Mouse (Mus musculus): ENCODE data around the gene Ccdc6. TPM values are rescaled to one million over a fixed set of nuclear protein-coding genes. Genes with fewer than 3 reads are reported as not detected.

Gene Ccdc6
- polyA plus RNA-seq, 1 experiment from 2014 or later: 16.4 TPM

GRCm38 (mm10) chr10:70166427-70166826 lies 69.5 kb downstream of the Ccdc6 start:
- no peak for DNase-seq (ENCODE audit: low spot score)

GRCm38 (mm10) chr10:70167625-70168024 lies 70.7 kb downstream of the Ccdc6 start:
- peak; percentile 52 for DNase-seq (ENCODE audit: low spot score)

GRCm38 (mm10) chr10:70168396-70168795 lies 71.5 kb downstream of the Ccdc6 start:
- DNase-seq (ENCODE audit: low spot score): no peak

DNA sequence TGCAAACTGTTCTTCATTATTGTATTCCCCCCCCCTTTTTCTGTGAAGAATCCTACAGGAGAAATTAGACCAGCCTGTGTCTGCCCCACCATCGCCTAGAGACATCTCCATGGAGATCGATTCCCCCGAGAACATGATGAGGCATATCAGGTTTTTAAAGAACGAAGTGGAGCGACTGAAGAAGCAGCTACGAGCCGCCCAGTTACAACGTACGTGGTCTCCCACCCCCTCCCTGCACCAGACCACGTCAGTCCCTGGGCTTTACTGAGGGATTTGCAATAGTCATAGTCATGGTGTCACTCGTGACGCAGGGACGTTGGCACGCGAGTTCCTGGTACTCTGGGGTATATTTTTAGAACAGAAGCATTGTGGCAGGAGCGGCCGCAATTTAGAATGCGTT lies 72.1 kb downstream of the Ccdc6 start:
- no peak for DNase-seq (ENCODE audit: low spot score)

- DNase-seq (ENCODE audit: low spot score): peak; percentile 82
Observed at GRCm38 (mm10) chr10:70173314-70173713, 76.4 kb downstream of the Ccdc6 start.

DNA sequence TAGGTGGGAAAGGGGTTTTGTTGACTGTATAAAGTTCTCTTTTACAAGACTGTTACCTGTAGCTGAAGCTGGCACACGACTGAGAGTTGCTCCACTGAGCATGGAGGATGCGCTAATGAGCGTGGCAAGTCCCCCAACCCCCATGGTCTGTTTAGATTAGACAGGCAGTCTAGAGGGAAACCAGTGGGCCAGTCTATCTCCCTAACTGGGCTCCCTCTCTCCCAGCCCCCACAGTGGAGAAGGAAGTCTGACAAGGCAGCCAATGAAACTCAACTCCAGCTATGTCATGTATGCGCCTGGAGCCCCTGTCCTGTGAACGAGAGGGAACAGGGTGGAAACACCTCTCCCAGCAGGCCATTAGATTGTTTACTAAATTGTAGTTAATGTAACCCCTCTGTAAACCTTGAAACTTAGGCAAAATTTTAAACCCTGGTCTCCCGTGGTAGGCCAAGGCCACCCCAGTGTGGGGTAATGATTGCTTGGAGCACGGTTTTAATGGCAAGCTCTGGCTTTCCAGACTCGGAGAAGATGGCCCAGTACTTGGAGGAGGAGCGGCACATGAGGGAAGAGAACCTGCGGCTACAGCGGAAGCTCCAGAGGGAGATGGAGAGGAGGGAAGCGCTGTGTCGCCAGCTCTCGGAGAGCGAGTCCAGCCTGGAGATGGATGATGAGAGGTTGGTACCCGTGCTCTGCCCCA lies 77.7 kb downstream of the Ccdc6 start:
- DNase-seq (ENCODE audit: low spot score): no peak

- peak; percentile 65 for DNase-seq (ENCODE audit: low spot score)
Observed at GRCm38 (mm10) chr10:70180727-70181126, 83.8 kb downstream of the Ccdc6 start.

DNA sequence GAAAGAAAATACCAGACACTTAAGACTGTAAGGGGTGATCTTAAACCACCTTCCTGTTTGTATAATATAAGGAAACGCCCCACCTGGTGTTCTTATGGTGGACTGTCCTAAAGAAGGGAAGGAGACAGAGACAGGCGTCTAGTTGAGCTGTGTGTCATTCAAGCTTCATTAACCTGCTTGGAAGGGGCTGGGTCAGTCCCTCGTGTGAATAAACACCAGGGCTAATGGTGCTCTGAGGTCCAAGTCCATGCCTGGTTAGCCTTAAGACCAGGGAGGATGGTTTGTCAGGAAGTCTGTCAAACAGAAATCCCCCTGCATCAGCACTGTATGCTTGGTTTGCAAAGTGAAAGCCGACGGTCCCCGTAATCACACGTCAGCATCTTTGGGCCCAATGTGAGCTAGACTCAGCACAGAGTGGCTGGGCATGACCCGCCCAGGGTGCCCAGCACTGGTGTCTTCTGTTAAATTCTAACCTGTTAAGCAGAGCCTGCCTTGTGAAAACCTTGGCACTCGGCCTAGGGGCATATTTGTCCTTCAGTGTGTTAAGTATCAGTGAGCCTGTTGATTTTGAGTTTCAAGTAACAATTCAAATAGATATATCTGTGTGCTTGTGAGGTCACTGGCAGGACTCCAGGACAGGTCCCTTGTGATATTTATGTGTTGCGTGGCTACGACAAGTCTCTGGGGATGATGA lies 84.5 kb downstream of the Ccdc6 start:
- DNase-seq (ENCODE audit: low spot score): no peak

DNA sequence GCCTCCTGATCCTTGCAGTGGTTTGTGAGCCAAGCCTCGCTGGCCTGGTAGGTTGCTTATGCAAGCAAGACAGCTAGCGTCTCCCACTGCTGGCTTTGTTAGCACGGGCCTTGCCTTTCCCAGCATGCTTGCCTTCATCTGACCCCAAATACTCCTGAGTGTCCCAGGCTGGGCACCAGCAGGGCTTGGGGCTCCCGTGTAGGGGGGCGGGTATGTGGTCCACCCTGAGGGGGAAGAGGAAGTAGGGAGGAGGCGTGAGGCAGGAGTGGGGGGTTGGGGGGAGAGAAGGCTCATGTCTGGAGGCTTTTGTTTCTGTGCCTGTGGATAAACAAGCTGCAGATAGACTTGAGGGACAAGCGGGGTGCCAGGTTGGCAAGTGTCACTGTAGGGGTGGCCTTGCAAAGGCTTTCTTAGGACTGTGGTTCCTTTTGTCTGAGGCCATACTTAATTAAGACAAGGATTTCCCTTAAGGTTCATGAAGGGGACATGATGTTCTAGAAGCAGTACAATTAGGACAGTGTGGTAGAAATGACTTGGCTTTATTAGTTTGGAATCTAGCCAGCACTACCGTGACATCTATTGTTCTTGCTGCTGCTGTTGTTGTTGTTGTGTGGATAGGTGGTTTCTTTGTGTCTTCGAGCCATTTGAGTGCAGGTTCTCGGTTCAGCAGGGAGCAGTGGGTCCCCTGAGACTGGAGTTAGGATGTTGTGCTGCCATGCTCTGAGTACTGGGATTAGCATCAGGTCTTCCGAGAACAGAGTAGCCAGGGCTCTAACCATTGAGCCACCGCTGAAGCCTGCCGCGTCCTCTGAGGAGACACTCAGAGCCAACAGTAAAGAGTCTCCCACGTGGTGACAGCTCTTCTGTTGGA lies 86.5 kb downstream of the Ccdc6 start:
- no peak for DNase-seq (ENCODE audit: low spot score)

DNA sequence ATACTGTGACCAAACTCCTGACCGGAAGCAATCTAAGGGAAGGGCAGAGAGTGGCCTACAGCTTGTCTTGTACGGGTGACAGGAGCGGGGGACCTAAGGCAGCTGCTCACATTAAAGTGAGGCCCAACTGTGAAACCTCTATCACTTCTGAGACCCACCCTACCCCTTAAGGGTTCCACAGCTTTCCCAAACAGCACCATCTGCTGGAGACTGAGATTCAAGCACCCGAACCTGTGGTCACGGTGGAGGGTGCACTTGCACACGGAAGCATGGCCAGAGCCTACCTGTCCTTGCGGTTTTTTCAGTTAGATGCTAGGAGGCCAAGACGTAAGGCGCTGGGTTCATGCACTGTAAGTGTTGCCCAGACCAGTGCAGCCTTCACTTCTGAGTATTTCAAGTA lies 89.2 kb downstream of the Ccdc6 start:
- DNase-seq (ENCODE audit: low spot score): peak; percentile 59

GRCm38 (mm10) chr10:70186586-70186985 lies 89.7 kb downstream of the Ccdc6 start:
- no peak for DNase-seq (ENCODE audit: low spot score)

GRCm38 (mm10) chr10:70189864-70190263 lies 92.9 kb downstream of the Ccdc6 start:
- DNase-seq (ENCODE audit: low spot score): no peak

DNA sequence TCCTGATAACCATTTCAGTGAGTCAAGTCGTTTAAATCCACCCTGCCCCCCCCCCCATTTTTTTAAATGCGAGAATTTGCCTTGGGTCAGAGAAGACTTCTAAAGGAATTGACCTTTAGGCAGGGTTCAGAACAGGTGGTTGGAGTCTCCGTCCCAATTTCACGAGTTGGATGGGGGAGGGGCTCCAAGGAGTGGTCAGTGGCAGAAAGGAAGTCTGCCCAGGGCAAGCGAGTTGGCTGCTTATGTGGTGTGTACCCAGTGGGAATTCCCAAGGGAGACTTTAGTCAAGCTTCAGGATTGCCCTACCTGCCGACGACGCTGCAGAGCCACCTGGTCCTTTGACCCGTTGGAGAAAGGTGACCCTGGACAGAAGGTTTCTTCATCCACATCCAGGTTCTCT lies 97.4 kb downstream of the Ccdc6 start:
- no peak for DNase-seq (ENCODE audit: low spot score)

GRCm38 (mm10) chr10:70195279-70195678 lies 98.4 kb downstream of the Ccdc6 start:
- no peak for DNase-seq (ENCODE audit: low spot score)

GRCm38 (mm10) chr10:70195786-70196185 lies 98.9 kb downstream of the Ccdc6 start:
- no peak for DNase-seq (ENCODE audit: low spot score)

- no peak for DNase-seq (ENCODE audit: low spot score)
Observed at GRCm38 (mm10) chr10:70196666-70197065, 99.7 kb downstream of the Ccdc6 start.

DNA sequence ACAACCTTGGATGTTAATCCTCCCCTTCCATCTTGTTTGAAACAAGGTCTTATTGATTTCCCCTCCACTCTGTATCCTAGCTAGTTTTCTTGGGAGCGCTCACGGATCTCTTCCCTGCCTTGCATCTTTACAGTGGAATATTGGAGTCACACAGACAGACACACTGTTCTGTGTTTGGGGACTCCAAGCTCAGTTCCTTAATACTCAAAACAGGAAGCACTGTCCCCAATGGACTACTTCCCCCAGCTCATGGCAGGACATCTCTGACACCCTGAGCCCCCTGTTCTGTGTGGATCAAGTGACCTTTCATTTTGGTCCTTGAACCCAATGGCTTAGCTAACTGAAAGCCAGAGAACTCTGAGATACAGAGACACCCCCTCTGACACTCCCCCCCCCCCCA lies 100.7 kb downstream of the Ccdc6 start:
- DNase-seq (ENCODE audit: low spot score): no peak

- DNase-seq (ENCODE audit: low spot score): no peak
Observed at GRCm38 (mm10) chr10:70198012-70198411, 101.1 kb downstream of the Ccdc6 start.

DNA sequence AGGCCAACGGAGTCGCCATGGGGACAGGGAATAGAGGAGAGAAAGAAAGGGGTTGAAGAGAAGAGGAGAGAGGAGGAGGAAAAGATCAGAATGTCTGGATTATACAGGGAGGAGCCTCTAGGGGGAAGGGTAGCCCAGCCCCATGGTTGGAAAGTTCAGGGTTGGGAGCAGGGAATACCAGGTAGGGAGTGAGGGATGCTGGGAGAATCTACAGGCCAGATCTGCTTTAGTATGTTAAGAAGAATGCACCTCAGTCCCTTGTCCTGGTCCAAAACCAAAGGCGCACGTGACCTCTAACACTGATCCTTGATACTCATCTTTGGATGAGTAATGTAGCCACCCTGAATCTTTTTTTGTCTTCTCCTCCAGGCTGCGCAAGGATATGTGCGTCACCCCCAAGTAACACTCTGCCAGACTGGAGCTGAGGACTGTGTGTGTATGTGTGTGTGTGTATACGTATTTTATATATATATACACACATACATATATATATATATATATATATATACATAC lies 102.1 kb downstream of the Ccdc6 start:
- no peak for DNase-seq (ENCODE audit: low spot score)

DNA sequence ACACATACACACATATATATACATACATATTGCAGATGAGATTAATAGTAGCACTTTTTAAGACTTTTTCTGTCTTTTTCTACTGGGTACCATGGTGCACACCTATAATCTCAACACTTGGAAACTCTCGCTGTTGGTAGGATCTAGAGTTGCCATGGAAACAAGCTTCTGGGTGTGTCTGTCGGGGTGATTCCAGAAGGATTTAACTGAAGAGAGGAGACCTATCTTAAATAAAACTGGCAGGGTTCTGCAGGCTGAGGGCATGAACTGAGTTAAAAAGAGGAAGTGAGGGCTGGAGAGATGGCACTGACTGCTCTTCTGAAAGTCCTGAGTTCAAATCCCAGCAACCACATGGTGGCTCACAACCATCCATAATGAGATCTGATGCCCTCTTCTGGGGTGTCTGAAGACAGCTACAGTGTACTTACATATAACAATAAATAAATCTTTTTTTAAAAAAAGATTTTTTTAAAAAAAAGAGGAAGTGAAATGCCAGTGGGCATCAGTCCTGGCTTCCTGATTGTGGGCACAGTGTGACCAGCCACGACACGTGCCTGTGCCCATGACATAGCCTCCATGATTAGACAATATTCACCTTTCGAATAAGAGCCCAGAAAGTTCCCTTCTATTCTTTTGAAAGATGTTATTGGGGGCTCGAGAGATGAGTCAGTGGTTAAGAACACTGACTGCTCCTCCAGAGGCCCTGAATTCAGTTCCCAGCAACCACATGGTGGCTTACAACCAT lies 102.7 kb downstream of the Ccdc6 start:
- no peak for DNase-seq (ENCODE audit: low spot score)

- DNase-seq (ENCODE audit: low spot score): no peak
Observed at GRCm38 (mm10) chr10:70200889-70201500, 104.1 kb downstream of the Ccdc6 start.
